Mouse (Mus musculus) brain, embryonic 14.5 days (tissue): ENCODE data around the gene Nfkb1.

Experiments used
- CTCF ChIP-seq: fragments of 200-500 bp; IDR thresholded peaks from 2 replicates; pipeline ENCODE4 v1.5.1; 2012; ENCODE audit warnings: inconsistent platforms, mild to moderate bottlenecking, moderate library complexity, borderline replicate concordance; ENCODE audit not compliant: insufficient read depth, insufficient read length; ENCODE audit errors: extremely low read depth
- POLR2A ChIP-seq: fragments of 200-500 bp; IDR thresholded peaks from 2 replicates; pipeline ENCODE4 v1.6.1; 2012; ENCODE audit warnings: mild to moderate bottlenecking, inconsistent platforms, borderline replicate concordance; ENCODE audit not compliant: poor library complexity, insufficient read depth, insufficient read length, severe bottlenecking; ENCODE audit errors: extremely low read depth

- TF ChIP-seq POLR2A: no peak
- no peak for TF ChIP-seq CTCF
Observed at GRCm38 (mm10) chr3:135614376-135614775, 77.0 kb downstream of the Nfkb1 start.
